Mouse (Mus musculus) bone marrow macrophage, adult 2 months (primary cell): ENCODE data around the gene Gas2l1.

Source experiments
- CTCF ChIP-seq: IDR thresholded peaks from 2 replicates; pipeline ENCODE4 v1.5.1; 2012; ENCODE audit warnings: low read depth, mild to moderate bottlenecking, low read length, moderate library complexity
- POLR2A ChIP-seq: IDR thresholded peaks from 2 replicates; pipeline ENCODE4 v1.6.1; 2012; ENCODE audit warnings: mild to moderate bottlenecking, low read depth, low read length, borderline replicate concordance

- TF ChIP-seq POLR2A (no peak), CTCF (no peak)
Measured at GRCm38 (mm10) chr11:5059230-5059629, 5.9 kb downstream of the Gas2l1 start.
